Mouse (Mus musculus) right cerebral cortex, adult 2 months (tissue): ENCODE measurements at regions not wholly inside any gene's neighbourhood (a gene's known extent, or its start where the extent isn't known, plus 50 kb on each side); places are given as distances from the start of the nearest gene placed in this dataset.
A peak's percentile ranks its signal among the peaks of the same experiment; 100 is the strongest.
"Not testable (repeated sequence)": the region's sequence is repeated elsewhere in the genome, so short reads cannot be mapped to it uniquely, and the experiment has no call there.

Experiments used
- DNase-seq, 2 experiments: peaks; one replicate each; pipeline ENCODE4 v3.0.0; 2021 to 2022; ENCODE audit warnings: low spot score in 2 of 2

GRCm38 (mm10) chr11:12589757-12590373 is 125.1 kb upstream of the Cobl start:
- no peak for DNase-seq

DNA sequence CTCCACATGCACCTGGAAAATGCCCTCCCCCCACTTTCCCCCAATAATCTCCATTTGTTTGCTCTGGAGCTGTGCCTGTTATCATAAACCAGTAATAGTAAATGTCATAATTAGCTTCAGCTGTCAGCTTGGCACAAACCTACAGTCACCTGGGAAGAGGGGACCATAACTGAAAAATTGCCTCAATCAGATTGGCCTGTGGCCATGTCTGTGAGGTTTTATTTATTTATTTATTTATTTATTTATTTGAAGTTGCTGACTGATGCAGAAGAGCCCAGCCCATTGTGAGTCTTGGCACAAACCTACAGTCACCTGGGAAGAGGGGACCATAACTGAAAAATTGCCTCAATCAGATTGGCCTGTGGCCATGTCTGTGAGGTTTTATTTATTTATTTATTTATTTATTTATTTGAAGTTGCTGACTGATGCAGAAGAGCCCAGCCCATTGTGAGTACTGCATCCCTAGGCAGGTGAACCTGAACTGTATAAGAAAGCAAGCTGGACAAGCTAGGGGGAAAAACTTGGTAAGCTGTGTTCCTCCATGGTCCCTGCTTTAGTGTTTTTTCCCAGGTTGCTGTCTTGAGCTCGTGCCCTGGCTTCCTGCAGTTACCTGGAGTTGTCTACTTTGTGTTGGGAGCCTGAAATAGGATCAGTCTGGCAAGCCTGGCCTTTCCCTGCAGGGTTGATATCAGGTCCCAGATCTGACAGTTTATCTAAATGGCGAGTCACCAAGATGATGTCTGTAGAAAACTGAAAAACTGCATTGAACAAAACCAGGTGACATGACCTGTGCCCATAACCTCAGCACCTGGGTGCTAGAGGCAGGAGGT is 120.3 kb upstream of the Cobl start:
- DNase-seq, result not testable (repeated sequence)

- DNase-seq, result peak; percentile 78 to 80
These were observed 114.3 kb upstream of the Cobl start for GRCm38 (mm10) chr11:12578999-12579576.

- no peak for DNase-seq
These were observed 94.9 kb upstream of the Cobl start for GRCm38 (mm10) chr11:12559663-12560062.

DNA sequence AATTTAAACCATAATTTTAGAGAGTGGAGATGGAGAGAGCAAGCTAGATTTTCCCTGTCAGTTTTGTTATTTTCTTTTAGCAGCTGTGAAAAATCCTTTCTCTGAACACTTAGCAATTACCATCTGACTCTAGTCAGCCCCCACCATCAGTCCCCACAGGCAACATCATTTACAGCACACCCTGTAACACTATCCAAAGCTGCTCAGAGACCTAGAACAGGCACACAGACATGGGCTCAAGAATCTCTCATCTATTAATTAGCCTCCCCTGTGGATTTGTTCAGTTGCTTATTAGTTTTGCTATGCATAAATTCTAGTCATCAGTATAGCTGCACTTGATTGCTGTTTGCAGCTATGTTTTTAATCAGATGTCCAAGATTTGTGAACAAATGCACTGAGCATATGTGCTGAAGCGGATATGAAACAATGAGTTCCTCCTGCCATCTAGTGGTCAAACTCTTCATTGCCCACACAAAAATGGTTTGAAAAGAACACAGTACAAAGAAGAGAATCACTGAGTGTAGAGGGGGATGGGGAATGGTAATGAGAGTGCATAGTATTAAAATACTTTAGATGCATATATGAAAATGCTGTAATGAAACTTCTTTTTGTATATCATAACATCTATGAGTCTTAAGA is 94.4 kb upstream of the Cobl start:
- DNase-seq, result peak; percentile 57 to 68

DNA sequence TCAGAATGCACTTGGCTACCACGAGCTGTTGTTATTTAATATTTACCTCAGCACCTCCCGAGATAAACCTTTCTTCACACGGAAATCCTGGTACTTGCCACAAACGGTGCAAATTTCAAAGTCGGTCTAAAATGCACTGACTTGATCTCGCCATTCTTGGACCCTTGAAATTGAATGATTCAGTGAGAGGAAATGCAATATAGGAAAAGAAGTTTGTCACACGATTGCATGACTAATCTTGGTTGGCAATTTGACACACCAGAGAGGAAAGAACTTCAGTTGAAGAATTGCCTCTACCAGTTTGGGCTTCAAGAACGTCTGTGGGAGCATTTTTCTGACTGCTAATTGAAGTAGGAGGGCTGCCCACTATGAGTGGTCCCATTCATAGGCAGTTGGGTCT is 93.4 kb upstream of the Cobl start:
- DNase-seq, result no peak

- DNase-seq, result no peak
These were observed 81.0 kb upstream of the Cobl start for GRCm38 (mm10) chr11:12545771-12546170.

- DNase-seq, result no peak
These were observed 78.3 kb upstream of the Cobl start for GRCm38 (mm10) chr11:12543042-12543441.

DNA sequence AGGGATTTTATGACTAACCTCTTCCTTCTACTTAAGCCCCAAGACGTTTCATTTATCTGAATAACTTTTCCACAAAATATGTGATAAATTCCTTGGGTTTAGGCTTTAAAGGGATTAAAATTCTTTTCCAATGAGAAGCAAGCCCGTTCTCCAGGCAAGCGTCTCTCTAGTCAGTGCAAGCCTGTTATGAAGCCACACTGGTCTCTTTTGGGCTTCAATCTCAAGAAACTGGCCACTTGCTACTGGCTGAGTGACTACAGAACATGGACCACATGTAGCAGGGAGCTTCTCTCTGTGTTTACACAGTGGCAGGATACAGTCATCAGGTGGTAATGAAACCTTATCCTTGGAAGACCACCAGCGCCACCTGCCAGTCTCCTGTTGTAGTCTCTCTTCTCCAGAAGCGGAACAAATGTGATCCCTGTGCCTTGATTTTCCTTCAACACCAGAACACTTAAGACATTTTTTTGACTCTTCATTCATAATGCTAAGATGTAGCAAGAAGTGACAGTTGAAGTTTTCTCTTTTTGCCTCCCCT is 75.6 kb upstream of the Cobl start:
- DNase-seq, result peak; percentile 52 to 59

DNA sequence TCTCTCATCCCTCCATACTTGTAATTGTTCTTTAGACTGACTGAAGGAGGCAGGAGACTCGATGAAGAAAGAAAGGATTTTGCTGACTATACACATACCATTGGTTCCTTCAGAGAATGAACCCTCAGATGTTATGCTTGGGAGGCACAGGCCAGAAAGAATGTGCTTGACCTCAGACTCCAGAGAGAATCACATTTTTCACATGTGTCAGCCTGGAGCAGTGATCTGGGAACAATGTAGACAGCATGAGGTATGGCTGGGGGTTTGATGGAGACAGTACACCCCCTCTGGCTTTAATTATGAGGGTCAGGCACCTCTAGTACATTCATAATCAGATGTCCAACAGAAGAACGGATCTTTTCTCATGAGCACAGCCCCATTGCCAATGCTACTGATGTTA is 70.3 kb upstream of the Cobl start:
- DNase-seq, result no peak

DNA sequence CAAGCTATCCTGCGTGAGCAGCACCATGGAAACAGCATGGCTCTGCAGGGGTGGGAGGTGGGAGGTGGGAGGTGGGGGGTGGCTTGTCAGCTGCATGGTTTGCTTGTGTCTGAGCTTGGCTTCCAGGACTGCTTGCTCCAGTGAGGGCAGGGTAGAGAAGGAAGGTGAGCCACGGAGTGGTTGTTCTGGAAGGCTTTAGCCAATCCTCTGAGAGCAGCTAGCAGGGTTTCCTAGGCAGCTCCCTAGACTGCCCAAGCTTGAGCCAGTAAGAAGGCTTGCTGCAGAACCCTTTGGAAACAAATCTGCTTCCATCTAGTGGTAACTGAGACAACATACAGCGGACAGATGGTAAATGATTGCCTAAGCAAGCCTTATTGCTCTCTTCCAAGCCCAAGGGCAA is 67.5 kb upstream of the Cobl start:
- peak; percentile 62 to 63 for DNase-seq

DNA sequence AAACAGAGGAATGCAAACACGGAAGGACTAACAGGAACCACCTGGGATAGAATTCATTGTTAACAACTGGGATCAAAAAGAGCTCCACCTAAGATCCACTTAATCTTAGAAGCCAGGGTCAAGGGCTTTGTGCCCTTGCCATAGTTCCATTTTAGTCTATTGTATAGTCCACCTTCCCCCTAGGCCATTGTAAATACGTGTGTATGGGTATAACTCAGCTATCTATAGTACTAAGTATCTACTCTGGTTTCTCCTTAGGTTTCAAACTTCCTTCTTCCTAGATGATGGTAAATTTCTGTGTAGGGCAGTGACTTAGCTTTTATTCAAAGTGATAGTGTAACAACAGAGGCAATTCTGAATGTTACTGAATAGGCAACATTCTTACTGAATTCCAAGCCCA is 57.3 kb upstream of the Cobl start:
- not testable (repeated sequence) for DNase-seq

GRCm38 (mm10) chr11:12521286-12521685 is 56.5 kb upstream of the Cobl start:
- DNase-seq, result peak; percentile 29 to 37

GRCm38 (mm10) chr11:12516374-12516773 is 51.6 kb upstream of the Cobl start:
- DNase-seq, result no peak
